Mouse (Mus musculus) liver, postnatal 0 days (tissue): ENCODE measurements around the gene Gm35549. TPM values are rescaled to one million over a fixed set of nuclear protein-coding genes. Genes with fewer than 3 reads are reported as not detected.
"Not testable (repeated sequence)": the region's sequence is repeated elsewhere in the genome, so short reads cannot be mapped to it uniquely, and the experiment has no call there.

Source experiments
- ATAC-seq: fragments of 200-750 bp; cut with Nextera tagmentation; 2 replicates; pipeline ENCODE4 v1.8.0; 2017; ENCODE audit warnings: mild to moderate bottlenecking, moderate library complexity
- DNase-seq: peaks from one replicate; pipeline ENCODE4 v3.0.0-alpha.2; 2016
- H3K27ac ChIP-seq: fragments of 300-500 bp; sonication (generic); 2 replicates; pipeline ENCODE4 v1.5.1; 2014; ENCODE audit warnings: antibody characterized with exemption, moderate library complexity, mild to moderate bottlenecking, low read depth
- H3K27me3 ChIP-seq: fragments of 300-500 bp; sonication (generic); 2 replicates; pipeline ENCODE4 v1.6.1; 2014; ENCODE audit warnings: low read length, control low read depth, mixed read lengths; ENCODE audit not compliant: insufficient read depth
- H3K36me3 ChIP-seq: fragments of 300-500 bp; sonication (generic); replicated peaks from 2 replicates; pipeline ENCODE4 v1.6.1; 2014; ENCODE audit warnings: mild to moderate bottlenecking, control low read depth, low read length, moderate library complexity, mixed read lengths; ENCODE audit not compliant: insufficient read depth
- H3K4me1 ChIP-seq: fragments of 300-500 bp; sonication (generic); 2 replicates; pipeline ENCODE4 v1.6.1; 2014; ENCODE audit warnings: antibody characterized with exemption, mild to moderate bottlenecking, control low read depth; ENCODE audit not compliant: insufficient read depth
- H3K4me2 ChIP-seq: fragments of 300-500 bp; sonication (generic); 2 replicates; pipeline ENCODE4 v1.6.1; 2014; ENCODE audit warnings: low read depth, mild to moderate bottlenecking, low read length, moderate library complexity, mixed read lengths
- H3K4me3 ChIP-seq: fragments of 300-500 bp; sonication (generic); 2 replicates; pipeline ENCODE4 v1.5.1; 2014; ENCODE audit warnings: low read depth, low read length
- H3K9ac ChIP-seq: fragments of 300-500 bp; sonication (generic); replicated peaks from 2 replicates; pipeline ENCODE4 v1.6.1; 2014; ENCODE audit warnings: mild to moderate bottlenecking, moderate library complexity
- H3K9me3 ChIP-seq: fragments of 300-500 bp; sonication (generic); 2 replicates; pipeline ENCODE4 v1.6.1; 2016; ENCODE audit warnings: mild to moderate bottlenecking, control low read depth, low read length, mixed read lengths
- CTCF ChIP-seq: sonication (generic); IDR thresholded peaks from 2 replicates; pipeline ENCODE4 v1.5.1; 2016; ENCODE audit warnings: antibody characterized with exemption, low read depth
- EP300 ChIP-seq: IDR thresholded peaks from 2 replicates; pipeline ENCODE4 v1.6.1; 2016; ENCODE audit warnings: antibody characterized with exemption, low read depth, mild to moderate bottlenecking
- WGBS: fragments of 180-500 bp; shearing (Covaris S2); extraction: QIAGEN DNeasy Blood & Tissue Kit; methylation state at CpG from one replicate; pipeline ENCODE4 v1.1.7; 2014; ENCODE audit not compliant: insufficient replicate concordance; 5-methylcytosine and 5-hydroxymethylcytosine counted together
- polyA plus RNA-seq: library from polyadenylated mRNA; unstranded; fragments of >200 nt; fragmentation: Nextera tagmentation; extraction: Ambion mirVana; gene quantifications from 2 replicates; pipeline ENCODE4 v1.2.1, GENCODE M21; 2015

Gene Gm35549
- polyA plus RNA-seq, 1 experiment from 2014 or later, result not detected

DNA sequence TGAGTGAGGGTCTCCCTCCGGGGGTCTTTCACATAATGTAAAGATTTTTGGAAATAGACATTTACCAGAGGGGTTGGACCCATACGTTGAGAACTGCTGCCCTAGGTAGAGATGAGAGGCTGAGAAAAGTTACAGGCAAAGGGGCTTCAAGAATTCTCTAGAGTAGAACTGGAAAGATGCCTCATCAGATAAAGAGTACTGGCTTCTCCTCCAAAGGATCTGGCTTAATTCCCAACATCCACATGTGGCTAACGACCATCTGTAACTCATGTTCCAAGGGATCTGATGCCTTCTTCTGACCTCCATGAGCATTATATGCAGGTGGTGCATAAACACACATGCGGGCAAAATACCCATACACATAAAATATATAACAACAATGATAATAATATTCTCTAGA is 11.8 kb upstream of the Gm35549 start:
- ATAC-seq (no peak), DNase-seq (no peak)
- no peak overlapping the region for H3K9ac ChIP-seq
- H3K36me3 ChIP-seq, result peaks cover 86% of the 10 kb centered on the region
- H3K4me1 ChIP-seq, result no peaks in the 10 kb centered on the region
- H3K4me2 ChIP-seq, result no peak overlapping the region
- peaks cover 46% of the 10 kb centered on the region for H3K9me3 ChIP-seq
- TF ChIP-seq CTCF (no peak), EP300 (no peak)
- H3K27me3 ChIP-seq, result no peaks in the 10 kb centered on the region
- 91% methylated on average over 4 of the region's 4 CpGs for WGBS
- H3K4me3 ChIP-seq, result no peak overlapping the region
- no peak overlapping the region for H3K27ac ChIP-seq

DNA sequence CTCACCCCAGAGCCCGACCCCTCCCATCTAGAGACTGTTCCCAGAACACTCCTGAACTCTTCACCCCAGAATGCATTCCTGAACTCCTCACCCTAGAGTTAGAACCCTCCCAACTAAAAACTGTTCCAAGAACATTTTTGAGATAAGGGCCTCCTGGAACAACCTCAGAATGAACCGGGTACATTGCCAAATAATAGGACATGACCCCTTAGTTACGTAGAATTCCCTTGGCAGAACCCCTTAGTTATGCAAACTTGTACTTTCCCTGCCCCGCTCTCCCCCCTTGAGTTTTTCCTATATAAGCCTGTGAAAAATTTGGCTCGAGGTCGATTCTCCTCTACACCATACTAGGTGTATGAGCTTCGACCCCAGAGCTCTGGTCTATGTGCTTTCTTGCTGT is 11.3 kb upstream of the Gm35549 start:
- not testable (repeated sequence) for ATAC-seq, H3K9ac ChIP-seq, H3K4me2 ChIP-seq, H3K4me3 ChIP-seq, DNase-seq, H3K27ac ChIP-seq, H3K27me3 ChIP-seq, H3K4me1 ChIP-seq
- peaks cover 87% of the 10 kb centered on the region for H3K36me3 ChIP-seq
- peaks cover 46% of the 10 kb centered on the region for H3K9me3 ChIP-seq
- 78% methylated on average over 2 of the region's 7 CpGs for WGBS

DNA sequence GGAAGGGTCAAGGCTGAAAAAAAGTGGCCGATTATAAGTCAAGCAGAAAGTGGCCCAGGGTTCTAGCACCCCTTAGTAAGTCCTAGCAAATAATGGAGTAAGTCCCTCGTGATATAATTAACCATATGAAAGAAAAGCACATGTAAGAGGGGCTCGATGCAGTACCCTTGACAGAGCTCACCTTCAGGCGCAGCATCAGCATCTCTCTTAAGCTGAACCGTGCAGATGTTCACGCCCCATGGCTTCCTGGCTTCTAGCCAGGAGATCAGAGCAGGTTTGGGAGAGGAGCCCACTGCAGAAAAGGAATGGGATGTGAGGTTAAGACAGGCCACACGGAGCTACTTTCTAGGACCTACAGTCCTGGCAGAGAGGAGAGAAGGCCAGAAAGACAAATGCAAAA is 10.7 kb upstream of the Gm35549 start:
- ATAC-seq, result no peak
- WGBS, result 91% methylated on average over 7 of the region's 7 CpGs
- no peak for DNase-seq
- Histone ChIP-seq H3K4me3 (no peak overlapping the region), H3K27me3 (no peaks in the 10 kb centered on the region), H3K9me3 (peaks cover 42% of the 10 kb centered on the region), H3K36me3 (peaks cover 83% of the 10 kb centered on the region), H3K9ac (no peak overlapping the region), H3K4me1 (no peaks in the 10 kb centered on the region), H3K27ac (no peak overlapping the region), H3K4me2 (no peak overlapping the region)
- TF ChIP-seq EP300 (no peak), CTCF (no peak)

DNA sequence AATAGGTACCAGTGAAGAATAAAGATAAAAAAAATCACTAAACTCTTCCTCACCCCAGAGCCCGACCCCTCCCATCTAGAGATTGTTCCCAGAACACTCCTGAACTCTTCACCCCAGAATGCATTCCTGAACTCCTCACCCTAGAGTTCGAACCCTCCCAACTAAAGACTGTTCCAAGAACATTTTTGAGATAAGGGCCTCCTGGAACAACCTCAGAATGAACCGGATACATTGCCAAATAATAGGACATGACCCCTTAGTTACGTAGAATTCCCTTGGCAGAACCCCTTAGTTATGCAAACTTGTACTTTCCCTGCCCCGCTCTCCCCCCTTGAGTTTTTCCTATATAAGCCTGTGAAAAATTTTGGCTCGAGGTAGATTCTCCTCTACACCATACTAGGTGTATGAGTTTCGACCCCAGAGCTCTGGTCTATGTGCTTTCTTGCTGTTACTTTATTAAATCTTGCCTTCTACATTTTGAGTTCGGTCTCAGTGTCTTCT is 4.0 kb upstream of the Gm35549 start:
- H3K4me3 ChIP-seq, H3K27ac ChIP-seq, ATAC-seq, DNase-seq, H3K4me1 ChIP-seq, H3K4me2 ChIP-seq, H3K27me3 ChIP-seq, H3K9ac ChIP-seq: not testable (repeated sequence)
- Histone ChIP-seq H3K9me3 (peaks cover 15% of the 10 kb centered on the region), H3K36me3 (peaks cover 25% of the 10 kb centered on the region)
- 80% methylated on average over 5 of the region's 8 CpGs for WGBS

DNA sequence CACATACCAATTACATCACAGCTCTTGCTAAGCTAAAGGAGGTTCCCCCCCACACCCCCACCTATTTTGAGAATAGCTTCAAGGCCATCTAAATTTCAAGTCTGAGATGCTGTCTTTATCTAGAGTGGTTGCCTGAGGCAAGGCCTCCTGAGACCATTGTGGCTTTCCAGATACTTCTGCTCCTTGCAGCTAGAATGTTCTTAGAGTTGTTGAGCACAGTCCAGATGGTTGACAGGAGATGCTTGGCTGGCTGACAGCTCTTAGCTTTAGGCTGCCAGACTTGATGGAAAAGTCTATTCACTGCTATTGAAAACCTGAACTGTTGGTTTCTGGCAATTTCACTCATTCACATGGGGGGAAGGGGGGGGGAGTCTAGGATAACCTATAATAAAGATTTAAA is 2.3 kb upstream of the Gm35549 start:
- Histone ChIP-seq H3K4me2 (no peak overlapping the region), H3K36me3 (0 out of 2 replicates have a peak, but pooled peaks cover 9% of the 10 kb centered on the region), H3K27ac (no peak overlapping the region), H3K9ac (no peak overlapping the region), H3K4me1 (no peaks in the 10 kb centered on the region), H3K4me3 (no peak overlapping the region), H3K27me3 (no peaks in the 10 kb centered on the region), H3K9me3 (peaks cover 10% of the 10 kb centered on the region)
- ATAC-seq (no peak), DNase-seq (no peak)
- TF ChIP-seq CTCF, result no peak
- no peak for TF ChIP-seq EP300

DNA sequence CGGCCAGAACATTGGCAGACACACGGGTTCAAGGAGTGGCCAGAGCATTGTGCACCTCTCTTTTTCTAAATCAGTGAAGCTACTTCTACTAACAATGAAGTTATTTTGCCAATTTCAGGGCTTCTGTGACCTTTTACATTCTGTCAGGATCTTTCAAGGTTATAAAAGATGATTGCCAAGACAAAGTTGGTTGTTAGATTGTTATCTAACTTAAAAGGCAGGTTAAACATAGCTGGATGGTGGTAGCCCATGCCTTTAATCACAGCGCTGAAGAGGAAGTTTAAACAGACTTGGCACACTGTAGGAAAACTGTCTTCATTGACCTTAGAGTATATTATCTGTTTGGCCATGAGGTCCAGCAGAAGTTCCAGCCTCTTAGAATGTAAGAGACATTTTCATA is 1.8 kb upstream of the Gm35549 start:
- ATAC-seq, result no peak
- no peak overlapping the region for H3K27ac ChIP-seq
- no peak overlapping the region for H3K9ac ChIP-seq
- H3K4me3 ChIP-seq, result no peak overlapping the region
- no peak overlapping the region for H3K4me2 ChIP-seq
- no peak for DNase-seq
- H3K4me1 ChIP-seq, result no peaks in the 10 kb centered on the region
- peaks cover 10% of the 10 kb centered on the region for H3K9me3 ChIP-seq
- H3K36me3 ChIP-seq, result 0 out of 2 replicates have a peak, but pooled peaks cover 7% of the 10 kb centered on the region
- H3K27me3 ChIP-seq, result no peaks in the 10 kb centered on the region
- 64% methylated on average over 3 of the region's 3 CpGs for WGBS
- no peak for TF ChIP-seq EP300
- no peak for TF ChIP-seq CTCF

DNA sequence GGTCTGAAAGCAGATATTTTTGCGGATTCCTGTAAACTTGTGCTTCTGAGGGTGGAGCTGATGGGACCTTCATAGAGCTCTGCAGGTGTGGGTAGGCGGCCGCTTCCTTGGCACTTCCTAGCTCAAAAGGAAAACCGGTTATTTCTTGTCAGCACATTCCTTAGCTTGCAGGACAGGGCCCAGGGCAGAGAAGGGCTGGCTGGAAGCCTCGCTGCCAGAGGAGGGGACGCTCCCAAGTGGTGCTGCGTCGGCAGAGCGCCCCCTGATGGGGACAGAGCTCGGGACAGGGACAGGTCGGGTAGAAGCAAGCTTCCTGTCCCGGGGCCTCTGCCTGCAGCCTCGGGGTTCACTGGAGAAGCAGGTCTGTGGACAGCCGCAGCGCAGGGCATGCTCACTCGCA is 6.2 kb downstream of the Gm35549 start:
- peak; percentile 32; the same call in 1 of the 2 replicates for TF ChIP-seq CTCF
- TF ChIP-seq EP300, result no peak
- H3K4me2 ChIP-seq, result no peak overlapping the region

More for the DNA sequence above, 6.2 kb downstream of the Gm35549 start:
- DNase-seq (peak; percentile 21), ATAC-seq (no peak)
- Histone ChIP-seq H3K4me3 (no peak overlapping the region), H3K9me3 (no peaks in the 10 kb centered on the region), H3K27ac (no peak overlapping the region), H3K36me3 (peaks cover 9% of the 10 kb centered on the region; the same call in 1 of the 2 replicates), H3K4me1 (no peaks in the 10 kb centered on the region), H3K27me3 (no peaks in the 10 kb centered on the region), H3K9ac (no peak overlapping the region)
- 49% methylated on average over 15 of the region's 16 CpGs for WGBS
